Mouse (Mus musculus): ENCODE data around the gene Drc3.

DNA sequence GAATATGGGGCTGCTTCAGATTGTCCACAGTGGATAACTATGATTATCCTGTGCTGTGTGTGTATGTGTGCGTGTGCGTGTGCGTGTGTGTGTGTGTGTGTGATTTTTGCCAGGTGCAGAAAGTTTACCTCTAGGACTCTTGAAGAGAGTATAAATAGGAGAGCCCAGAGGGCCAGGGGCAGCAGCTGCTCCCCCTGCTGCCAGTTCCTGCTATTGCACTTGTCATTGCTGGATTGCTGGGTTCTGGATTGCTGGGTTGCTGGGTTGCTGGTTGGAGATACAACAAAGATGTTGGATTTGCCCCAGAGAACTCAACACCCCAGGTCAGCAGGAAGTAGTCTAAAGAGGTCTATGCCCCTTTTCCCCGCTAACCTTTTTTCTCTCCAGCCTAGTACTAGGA lies 14.8 kb upstream of the Drc3 start:
- peak; percentile 74 for TF ChIP-seq CTCF (conservative IDR thresholded peaks at IDR 0.05; ENCODE audit: low read length)
- TF ChIP-seq NANOG (IDR thresholded peaks at IDR 0.05; ENCODE audit: borderline replicate concordance, low read length), result no peak
- no peak for TF ChIP-seq POU5F1 (IDR thresholded peaks at IDR 0.05; ENCODE audit: borderline replicate concordance, low read length)
